Mouse (Mus musculus) urinary bladder, postnatal 4 days (tissue): ENCODE results near the gene Zswim1.
A peak's percentile ranks its signal among the peaks of the same experiment; 100 is the strongest.
"Not testable (repeated sequence)": the region's sequence is repeated elsewhere in the genome, so short reads cannot be mapped to it uniquely, and the experiment has no call there.

Experiments
- DNase-seq, 2 experiments: peaks; one replicate each; pipeline ENCODE4 v3.0.0; 2021 to 2022; ENCODE audit warnings: low spot score in 2 of 2

Zswim1 gene

DNA sequence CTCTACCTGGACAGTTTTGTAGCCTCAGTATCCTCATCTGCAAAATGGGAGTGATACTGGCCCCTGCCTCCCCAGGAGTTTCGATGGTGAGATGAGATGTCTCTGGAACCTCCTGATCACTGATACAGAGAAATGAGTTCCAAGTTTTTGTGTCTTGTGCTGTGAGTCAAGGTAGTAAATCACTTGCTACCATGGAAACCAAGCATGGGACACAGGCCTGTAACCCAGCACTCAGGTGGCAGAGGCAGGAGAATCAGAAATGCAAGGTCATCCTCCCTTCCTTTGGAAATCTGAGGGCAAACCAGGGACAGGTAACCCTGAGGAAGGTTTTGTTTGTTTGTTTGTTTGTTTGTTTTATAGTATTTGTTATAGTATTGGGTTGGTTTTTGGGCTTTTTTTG lies 6.6 kb downstream of the Zswim1 start:
- DNase-seq = no peak

DNA sequence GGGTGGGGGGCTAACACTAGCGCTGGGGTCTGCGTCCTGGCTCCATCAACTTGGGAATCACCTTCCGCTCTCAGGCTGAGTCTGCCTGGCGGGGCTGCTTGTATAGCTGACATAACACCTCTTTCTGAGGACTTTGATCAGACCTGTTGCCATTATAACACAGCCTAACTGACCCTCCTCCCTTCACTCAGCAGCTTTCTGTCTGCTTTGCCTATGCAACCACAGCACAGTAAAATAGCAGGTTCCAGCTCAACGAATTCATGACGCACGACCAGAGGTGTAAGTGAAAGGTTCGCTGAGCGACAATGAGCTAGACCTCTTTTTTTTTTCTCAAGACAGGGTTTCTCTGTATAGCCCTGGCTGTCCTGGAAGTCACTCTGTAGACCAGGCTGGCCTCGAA lies 8.5 kb downstream of the Zswim1 start:
- no peak for DNase-seq

DNA sequence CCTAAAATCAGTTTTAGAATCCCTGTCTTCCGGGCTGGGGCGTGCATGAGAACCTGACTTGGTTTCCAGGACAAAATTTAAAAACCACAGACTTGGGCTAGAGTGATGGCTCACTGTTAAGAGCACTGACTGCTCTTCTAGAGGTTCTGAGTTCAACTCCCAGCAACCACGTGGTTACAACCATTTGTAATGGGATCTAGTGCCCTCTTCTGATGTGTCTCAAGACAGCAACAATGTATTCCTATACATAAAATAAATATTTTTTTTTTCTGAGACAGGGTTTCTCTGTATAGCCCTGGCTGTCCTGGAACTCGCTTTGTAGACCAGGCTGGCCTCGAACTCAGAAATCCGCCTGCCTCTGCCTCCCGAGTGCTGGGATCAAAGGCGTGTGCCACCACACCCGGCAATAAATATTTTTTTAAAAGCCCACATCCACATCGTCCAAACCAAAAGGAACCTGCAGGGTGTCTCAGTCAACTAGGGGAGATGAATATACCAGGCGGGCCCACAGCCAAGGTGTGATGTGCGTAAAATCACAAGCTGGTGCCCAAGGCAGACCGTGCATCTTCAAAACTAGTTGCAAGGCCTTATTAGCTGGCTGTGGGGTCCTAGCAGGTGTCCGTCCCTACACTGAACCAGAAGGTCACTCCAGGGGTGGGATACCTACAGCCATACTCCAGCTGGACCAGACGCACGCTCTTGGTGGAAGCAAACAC lies 9.7 kb downstream of the Zswim1 start:
- DNase-seq = no peak

DNA sequence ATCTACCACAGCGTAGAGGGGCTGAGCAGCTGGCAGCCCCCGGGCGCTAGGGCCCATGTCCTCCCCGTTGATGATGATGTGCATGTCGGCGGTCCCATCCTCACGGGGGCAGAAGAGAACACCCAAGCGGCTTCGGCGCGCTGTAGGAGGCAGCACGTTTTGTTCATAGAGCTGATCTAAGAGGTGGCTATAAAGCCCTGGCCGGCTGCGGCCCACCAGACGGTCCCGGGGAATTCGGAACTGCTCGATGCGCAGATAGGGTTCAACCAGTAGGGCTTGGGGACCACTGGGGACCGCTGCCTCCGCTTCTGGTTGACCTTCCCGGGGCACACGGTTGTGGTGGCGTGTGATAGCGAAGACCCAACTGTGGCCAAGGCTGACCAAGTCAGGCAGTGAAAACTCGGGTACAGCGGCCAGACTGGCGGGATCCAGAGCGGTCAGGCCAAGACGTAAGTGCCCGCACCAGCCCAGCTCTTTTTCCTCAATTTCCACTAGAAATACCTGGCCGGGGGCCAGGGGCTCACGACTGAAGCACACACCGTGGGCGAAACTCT lies 10.3 kb downstream of the Zswim1 start, which contains the start of gene Ctsa:
Gene Ctsa, plus strand, starts transcription at position 126 of the 554 bp plus-strand sequence.
- DNase-seq = peak; percentile 71 to 80

DNA sequence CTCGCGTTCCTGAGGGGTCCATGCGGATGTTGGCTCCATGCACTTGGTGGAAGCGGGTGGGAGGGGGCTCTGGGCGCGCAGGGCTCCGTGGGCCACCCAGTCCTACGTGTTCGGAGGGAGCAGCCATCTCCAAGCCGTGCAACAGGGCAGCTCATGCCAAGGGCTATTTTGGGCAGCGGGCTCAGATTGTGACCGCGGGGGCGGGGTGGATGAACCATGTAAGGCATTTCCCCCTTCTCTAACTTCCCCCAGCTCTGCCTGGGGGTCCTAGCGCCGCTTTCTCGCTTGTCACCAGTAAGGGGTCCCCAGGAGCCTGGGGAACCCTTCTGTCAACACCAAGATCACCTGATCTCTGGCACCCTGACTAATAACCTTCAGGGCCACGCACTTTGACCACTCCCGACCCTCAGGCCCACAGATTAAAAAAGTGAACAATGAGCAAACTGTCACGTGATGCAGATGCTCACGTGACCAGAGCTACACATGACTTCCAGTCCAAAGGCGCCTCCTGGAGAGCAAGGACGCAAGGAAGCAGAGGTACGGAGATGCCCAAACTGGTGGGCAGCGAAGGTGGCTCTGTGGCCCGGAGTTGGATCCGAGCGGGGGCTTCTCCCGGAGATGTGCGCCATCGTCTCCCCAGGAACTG lies 11.0 kb downstream of the Zswim1 start, which contains the start of gene Neurl2:
Gene Neurl2, minus strand, starts transcription at position 143 of the 646 bp plus-strand sequence.
- peak; percentile 86 to 93 for DNase-seq

DNA sequence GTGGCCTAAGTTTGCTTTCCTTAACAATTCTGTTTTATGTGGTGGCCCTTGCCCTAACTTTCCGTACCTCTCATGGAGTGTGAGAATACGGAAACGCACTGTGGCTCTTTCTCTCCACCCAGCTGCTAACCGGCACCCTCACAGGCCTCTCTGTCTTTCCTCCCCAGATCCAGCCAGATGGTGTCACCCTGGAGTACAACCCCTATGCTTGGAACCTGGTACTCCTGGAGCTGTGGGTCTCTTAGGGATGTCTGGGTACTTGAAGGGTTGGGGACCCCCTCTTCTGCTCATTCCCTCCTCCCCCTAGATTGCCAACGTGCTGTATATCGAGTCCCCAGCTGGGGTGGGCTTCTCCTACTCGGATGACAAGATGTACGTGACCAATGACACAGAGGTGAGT lies 12.0 kb downstream of the Zswim1 start:
- DNase-seq = no peak

DNA sequence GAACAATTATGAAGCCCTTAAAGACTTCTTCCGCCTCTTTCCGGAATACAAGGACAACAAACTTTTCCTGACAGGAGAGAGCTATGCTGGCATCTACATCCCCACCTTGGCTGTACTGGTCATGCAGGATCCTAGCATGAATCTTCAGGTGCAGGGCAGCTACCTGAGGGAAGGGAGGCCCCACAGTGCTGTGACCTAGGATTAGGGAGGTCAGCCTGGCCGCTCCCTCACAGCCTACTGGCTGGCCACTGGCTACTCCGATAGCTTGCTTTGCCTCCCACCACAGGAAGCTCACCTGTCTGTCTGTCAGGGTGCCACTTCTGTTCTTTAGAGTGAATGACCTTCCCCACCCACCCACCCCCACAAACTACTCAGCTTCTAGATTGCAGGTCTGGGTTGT lies 12.7 kb downstream of the Zswim1 start:
- no peak for DNase-seq

DNA sequence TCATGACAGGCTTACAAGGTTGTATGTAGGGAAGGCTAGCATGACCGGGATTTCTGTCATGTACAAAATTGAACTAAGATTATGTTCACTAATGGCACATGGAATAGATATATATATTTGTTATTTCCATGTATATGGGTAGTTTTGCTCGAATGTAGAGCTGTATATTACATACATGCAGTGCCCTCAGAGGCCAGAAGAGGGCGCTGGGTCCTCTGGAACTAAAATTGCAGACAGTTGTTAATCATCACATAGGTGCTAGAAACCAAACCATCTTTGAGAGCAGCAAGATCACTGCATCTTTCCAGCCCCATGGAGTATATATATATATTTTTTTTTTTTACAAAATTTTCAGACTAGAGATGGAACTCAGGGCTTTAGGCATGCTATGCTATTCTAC lies 23.3 kb downstream of the Zswim1 start:
- DNase-seq = no peak

DNA sequence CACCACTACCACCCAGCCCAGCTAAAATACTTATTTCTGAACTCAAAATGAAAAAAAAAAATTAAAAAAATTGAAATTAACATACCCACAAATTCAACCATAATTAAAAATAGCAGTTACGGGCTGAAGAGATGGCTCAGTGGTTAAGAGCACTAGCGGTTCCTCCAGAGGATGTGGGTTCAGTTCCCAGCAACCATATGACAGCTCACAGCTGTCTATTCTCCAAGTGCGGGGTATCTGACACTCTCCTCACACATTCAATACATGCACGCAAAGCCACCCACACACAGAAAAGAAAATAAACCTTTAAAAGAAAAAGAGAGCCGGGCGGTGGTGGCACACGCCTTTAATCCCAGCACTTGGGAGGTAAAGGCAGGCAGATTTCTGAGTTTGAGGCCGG lies 27.6 kb downstream of the Zswim1 start:
- DNase-seq = no peak

DNA sequence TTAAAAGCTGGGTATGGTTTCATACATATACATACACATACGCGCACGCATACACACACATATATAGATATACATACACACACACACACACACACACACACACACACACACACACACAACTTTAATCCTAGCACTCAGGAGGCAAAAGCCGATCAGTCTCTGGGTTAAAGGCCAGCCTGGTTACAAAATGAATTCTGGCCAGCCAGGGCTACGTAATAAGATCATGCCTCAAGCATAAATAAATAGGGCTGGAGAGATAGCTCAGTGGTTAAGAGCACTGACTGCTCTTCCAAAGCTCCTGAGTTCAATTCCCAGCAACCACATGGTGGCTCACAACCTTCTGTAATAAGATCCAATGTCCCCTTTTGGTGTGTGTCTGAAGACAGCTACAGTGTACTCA lies 33.1 kb downstream of the Zswim1 start:
- DNase-seq = not testable (repeated sequence)

DNA sequence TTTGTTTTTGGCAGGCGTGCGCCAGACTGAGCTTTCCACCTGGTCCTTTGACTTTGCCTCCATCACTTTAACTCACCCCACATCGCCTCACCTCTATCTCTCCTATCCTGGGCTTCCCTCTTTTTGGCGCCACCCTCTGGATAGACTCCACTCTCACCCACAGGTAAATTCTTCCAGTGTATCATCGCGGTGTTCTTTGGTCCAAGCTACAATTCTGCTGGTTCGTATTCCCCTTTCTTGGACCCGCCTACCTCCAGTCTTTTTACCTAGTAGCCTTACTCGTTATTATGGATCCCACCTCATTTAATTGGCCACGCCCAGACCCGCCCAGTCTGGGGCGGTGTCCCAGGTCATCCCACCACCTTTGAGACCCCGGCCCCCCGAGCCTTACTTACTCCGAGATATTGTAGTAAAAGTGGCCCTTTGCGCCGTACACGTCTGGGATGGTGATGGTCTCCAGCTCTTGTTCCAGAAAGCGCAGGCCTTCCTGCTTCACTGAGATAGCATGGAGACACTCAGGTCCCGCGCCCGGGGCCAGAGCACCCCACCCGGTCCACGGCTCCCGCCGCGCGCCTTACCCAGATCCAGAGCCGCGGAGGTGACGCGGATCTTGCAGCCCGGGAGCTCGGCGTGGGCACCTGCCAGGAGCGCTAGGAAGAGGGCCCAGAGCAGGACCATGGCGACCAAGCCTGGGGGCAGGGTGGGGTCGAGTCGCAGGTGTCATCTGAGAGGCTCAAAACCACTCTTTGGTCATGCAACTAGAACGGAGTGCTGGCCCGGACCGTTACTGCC lies 34.0 kb downstream of the Zswim1 start:
- no peak for DNase-seq

DNA sequence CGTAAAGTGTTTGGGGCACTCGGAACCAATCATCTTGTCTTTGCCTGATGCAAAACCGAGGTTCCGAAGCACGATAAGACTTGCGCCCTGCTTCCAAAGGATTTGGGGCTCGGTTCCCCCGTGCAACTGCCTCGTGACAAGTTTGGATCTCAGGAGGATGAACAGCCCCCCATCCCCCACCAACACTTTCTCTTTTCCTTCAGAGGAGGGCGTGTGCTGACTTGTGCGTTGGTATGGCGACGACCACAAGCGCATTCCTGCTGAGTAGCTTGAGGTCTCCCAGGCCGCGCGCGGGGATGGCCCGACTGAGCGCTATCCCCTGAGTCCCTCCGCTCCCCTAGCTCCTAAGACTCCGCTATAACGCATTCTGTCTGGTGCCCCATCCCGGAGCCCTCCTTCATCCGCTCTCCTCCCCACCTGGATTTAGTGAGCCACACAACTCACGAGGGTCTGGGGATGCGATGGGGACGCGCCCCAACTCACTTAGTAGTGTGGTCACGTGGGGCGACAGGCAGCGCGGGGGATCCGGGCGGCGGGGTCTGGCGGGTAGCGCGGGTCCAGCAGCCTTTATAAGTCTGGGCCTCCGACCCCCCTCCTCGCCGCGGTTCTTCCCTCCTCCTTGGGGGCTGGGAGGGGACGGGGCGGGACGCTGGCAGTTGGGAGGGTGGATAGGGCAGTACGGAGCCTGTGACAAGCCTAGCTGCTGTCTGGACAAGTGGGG lies 34.8 kb downstream of the Zswim1 start, which contains the start of gene Pltp:
Gene Pltp, minus strand, starts transcription at position 611 of the 721 bp plus-strand sequence.
- peak; percentile 64 to 72 for DNase-seq

DNA sequence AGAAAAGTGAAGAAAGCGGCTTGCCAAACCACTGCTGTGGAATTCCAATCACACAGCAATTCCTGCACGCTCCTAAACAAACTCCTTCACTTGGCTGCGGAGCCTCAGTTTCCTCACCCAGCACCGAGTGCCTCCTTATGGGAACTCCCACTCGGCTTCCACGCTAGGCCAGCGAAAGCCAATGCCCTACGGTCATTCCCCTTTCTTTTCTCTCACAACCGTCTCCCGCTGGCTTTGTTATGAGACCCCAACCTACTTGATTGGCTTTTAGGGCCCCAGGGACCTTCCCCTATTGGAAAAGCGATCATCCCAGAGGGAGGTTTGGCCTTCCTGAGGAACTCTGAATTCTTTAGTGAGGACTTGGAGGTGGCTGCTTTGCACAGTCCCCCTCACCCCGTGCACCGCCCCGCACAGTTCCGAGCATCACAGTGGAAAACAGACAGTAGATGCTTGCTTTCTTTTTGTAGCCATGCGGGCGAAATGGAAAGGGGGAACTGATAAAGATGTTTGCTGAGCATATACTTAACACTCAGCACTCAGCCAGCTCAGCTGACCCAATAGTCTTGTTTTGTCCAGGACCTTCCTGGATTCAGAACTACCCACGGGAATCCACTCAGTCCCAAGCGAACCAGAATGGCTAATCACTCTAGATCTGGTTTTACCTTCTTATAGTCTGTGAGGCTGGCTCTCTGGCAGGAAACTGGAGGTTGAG lies 35.5 kb downstream of the Zswim1 start:
- DNase-seq = no peak

DNA sequence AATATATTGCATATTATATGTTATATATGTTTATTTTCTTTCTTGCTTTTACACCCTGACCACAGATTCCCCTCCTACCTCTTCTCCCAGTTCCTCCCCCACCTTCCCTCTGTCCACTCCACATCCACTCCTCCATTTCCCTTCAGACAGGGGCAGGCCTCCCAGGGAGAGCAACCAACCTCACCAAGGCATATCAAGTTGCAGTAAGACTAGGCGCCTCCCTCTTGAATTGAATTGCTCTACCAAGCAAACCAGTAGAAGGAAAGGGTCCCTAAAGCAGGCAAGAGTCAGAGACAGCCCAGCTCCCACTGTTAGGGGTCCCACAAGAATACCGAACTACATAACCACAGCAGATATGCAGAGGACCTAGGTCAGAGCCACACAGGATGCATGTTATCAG lies 36.7 kb downstream of the Zswim1 start:
- DNase-seq = no peak

DNA sequence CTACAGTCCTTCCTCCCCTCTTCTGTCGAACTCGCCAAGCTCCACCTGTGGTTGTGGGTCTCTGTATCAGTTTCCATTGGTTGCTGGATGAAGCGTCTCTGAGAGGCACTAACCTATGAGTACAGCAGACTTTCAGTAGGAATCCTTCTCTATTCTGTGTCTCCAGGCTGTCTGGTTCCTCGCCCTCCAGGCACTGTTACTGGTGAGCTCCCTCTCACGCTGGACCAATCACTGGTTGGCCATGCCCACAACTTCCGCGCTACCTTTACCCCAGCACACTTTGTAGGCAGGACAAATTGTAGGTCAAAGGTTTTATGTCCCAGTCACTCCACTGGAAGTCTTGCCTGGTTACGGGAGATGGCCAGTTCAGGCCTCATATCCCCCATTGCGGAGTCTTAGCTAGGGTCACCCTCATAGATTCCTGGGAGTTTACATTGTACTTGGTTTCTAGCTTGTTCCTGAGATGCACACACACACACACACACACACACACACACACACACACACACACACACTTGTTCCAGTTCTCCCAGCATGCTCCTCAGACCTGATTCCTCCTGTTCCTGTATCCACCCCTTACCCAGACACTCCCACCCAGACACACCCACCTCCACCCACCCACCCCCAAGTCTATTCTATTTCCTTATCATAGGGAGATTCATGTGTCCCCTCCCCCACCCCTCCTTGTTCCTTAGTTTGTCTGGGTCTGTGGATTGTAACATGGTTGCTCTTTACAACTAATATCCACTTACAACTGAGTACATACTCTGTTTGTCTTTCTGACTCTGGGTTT lies 37.4 kb downstream of the Zswim1 start:
- DNase-seq = no peak

DNA sequence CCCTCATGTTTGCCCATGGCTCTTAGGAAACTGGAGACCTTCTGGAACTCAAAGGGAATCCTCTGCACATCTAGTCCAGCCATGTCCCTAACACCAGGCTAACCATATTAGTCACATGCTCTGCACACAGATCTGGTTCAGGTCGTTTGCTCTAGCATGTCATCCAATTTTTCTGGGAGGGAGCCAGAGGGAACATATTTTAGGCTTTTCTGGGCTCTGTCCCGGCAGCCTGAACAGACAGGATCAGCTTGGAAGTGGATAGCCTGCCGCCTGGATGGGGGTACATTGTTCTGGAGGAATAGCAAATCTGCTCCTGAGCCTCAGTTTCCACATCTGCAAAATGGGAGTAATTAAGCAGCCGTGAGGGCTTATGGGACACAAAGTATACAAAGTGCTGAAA lies 38.6 kb downstream of the Zswim1 start:
- DNase-seq = no peak

DNA sequence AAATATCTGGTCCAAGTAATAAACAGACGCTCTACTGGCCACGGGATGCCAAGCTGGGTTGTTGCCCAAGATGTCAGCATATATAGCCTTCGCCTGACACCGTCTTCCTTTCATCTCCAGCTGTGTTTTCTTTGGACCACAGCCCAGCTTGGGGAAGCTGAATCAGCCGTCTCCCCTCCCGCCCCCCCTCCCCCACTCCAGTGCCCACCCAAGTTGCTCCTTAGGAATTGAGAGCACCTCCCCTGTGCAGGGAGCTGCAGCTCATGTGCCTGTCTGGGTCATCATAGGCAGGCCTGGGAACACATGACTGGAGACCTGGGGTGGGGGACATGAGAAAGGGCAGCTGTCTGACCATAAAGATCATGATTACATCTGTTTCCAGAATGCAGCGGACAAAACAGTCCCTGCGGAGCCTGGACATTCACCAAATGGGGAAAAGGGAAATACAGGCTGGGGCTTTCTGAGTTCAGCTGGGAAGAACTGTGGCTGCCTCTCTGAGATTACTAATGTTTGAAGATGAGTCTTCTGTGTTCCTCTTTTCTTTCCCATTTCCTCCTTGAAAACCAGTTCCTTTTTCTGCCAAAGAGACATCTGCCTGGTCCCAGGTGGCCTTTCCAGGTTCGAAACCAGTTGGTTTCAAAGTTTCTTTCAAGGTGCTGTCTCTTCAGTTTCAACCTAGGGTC lies 39.8 kb downstream of the Zswim1 start:
- DNase-seq = peak; percentile 72 to 81

DNA sequence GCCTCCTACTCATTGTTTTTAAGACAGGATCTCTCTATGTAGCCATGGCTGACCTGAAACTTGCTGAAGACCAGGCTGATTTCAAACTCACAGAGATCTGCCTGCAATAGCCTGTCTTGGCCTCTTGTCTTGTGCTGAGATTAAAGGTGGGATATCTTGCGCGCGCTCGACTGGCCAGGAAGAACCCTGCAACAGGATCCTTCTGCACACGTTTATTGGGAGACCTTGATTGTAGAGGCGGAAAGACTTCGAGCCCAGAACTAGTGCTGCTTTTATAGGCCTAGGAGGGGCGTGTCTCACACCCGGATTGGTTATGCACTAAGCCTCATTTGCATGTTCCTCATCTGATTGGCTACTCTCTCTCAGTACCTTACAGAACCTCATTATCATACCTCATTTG lies 40.9 kb downstream of the Zswim1 start:
- DNase-seq = not testable (repeated sequence)

DNA sequence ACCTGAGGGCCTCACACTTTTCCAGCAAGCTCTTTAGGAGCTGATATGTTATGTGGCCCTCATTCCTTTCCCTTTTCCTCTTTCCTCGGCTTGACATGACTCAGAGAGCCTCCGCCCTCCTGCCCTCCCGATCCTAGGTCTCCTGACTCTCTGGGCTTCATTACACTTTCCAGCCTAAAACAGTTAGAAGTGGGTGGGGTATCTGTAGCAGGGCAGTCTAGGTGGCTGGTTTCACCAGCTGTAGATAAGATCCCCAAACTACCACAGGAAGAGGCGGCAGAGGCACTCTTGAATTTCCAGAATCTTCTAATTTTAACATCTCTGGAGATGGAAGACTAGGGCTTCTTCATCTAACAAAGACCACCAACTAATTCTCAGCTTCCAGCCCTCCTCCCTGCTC lies 42.1 kb downstream of the Zswim1 start:
- no peak for DNase-seq
